16 mouse cellular contexts compared by ENCODE assay signal in the genomic region with DNA sequence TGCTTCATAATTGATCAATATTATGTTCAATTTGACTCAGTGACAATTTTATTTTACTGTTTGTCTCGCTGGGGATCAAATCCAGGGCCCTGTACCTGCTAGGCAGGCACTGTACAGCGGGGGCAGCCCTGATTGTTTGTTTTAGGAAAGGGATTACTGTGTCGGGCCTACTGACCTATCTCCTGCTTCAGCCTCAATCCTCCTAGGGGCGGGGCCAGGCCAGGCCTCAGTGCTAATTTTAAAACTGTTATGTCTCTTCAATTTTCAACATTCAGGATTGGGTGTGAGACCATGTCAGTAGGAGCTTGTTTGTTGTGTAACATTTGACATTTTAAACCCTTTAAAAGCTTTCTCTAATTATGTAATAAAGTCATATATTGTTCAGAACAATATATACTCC.
"Had no signal": no experiment of that assay in that cellular context is flagged by ENCODE, and none has a peak within 500 bp of the region (broad histone marks: within the 10 kb centered on the region; RNA-seq: fewer than 3 reads in every experiment).

No protein-coding gene starts in this region.

- H3K27ac ChIP-seq: kidney, postnatal 0 days; limb, embryonic 15.5 days; liver, embryonic 12.5 days; midbrain, embryonic 15.5 days; neural tube, embryonic 13.5 days had no signal

- DNase-seq: kidney, adult 9 months; layer of hippocampus, adult 9-11 months; layer of hippocampus, postnatal 36 days; lung, embryonic 14.5 days; lung, postnatal 10 days; lung, postnatal 4 days; right cerebral cortex, postnatal 4 days; spleen, adult 18-20 months; thymus, adult 18-20 months; thymus, postnatal 25 days had no signal

- H3K27me3 ChIP-seq: limb, embryonic 15.5 days; liver, embryonic 12.5 days; megakaryocyte, embryonic 14.5 days; midbrain, embryonic 15.5 days; neural tube, embryonic 13.5 days had no signal

- H3K4me3 ChIP-seq: limb, embryonic 15.5 days; liver, embryonic 12.5 days; megakaryocyte, embryonic 14.5 days; midbrain, embryonic 15.5 days; neural tube, embryonic 13.5 days had no signal

- H3K4me1 ChIP-seq: limb, embryonic 15.5 days; liver, embryonic 12.5 days; midbrain, embryonic 15.5 days; neural tube, embryonic 13.5 days had no signal

- H3K9me3 ChIP-seq: limb, embryonic 15.5 days; liver, embryonic 12.5 days; megakaryocyte, embryonic 14.5 days; midbrain, embryonic 15.5 days; neural tube, embryonic 13.5 days had no signal
